Mouse (Mus musculus) lung, embryonic 14.5 days (tissue): Measurements from ENCODE around the gene 4930578C19Rik. TPM values are rescaled to one million over a fixed set of nuclear protein-coding genes. Genes with fewer than 3 reads are reported as not detected.
A peak's percentile ranks its signal among the peaks of the same experiment; 100 is the strongest.

Source experiments
- ATAC-seq: fragments of 200-750 bp; cut with Nextera tagmentation; 2 replicates; pipeline ENCODE4 v1.8.0; 2017; ENCODE audit warnings: mild to moderate bottlenecking, moderate TSS enrichment, moderate library complexity; ENCODE audit not compliant: insufficient read depth
- DNase-seq: peaks from one replicate; pipeline ENCODE4 v3.0.0-alpha.2; 2015
- H3K27ac ChIP-seq: fragments of 300-500 bp; sonication (generic); 2 replicates; pipeline ENCODE4 v1.5.1; 2014; ENCODE audit warnings: low read depth, mild to moderate bottlenecking, moderate library complexity
- H3K27me3 ChIP-seq: fragments of 300-500 bp; sonication (generic); 2 replicates; pipeline ENCODE4 v1.6.1; 2014; ENCODE audit warnings: low read length, control low read depth; ENCODE audit not compliant: insufficient read depth
- H3K36me3 ChIP-seq: fragments of 300-500 bp; sonication (generic); 2 replicates; pipeline ENCODE4 v1.6.1; 2014; ENCODE audit warnings: control low read depth; ENCODE audit not compliant: insufficient read depth
- H3K4me1 ChIP-seq: fragments of 300-500 bp; sonication (generic); 2 replicates; pipeline ENCODE4 v1.6.1; 2014; ENCODE audit warnings: antibody characterized with exemption, control low read depth; ENCODE audit not compliant: insufficient read depth
- H3K4me2 ChIP-seq: fragments of 300-500 bp; sonication (generic); 2 replicates; pipeline ENCODE4 v1.6.1; 2014; ENCODE audit warnings: mild to moderate bottlenecking
- H3K4me3 ChIP-seq: fragments of 300-500 bp; sonication (generic); 2 replicates; pipeline ENCODE4 v1.5.1; 2014; ENCODE audit warnings: low read depth, low read length
- H3K9ac ChIP-seq: fragments of 300-500 bp; sonication (generic); 2 replicates; pipeline ENCODE4 v1.6.1; 2014
- H3K9me3 ChIP-seq: fragments of 300-500 bp; sonication (generic); 2 replicates; pipeline ENCODE4 v1.6.1; 2016; ENCODE audit warnings: low read depth, low read length, control low read depth
- CTCF ChIP-seq: IDR thresholded peaks from 2 replicates; pipeline ENCODE4 v1.5.1; 2016; ENCODE audit warnings: antibody characterized with exemption, low read depth
- WGBS: fragments of 180-500 bp; shearing (Covaris S2); extraction: QIAGEN DNeasy Blood & Tissue Kit; methylation state at CpG from one replicate; pipeline ENCODE4 v1.1.7; 2014; 5-methylcytosine and 5-hydroxymethylcytosine counted together
- polyA plus RNA-seq: library from polyadenylated mRNA; unstranded; fragments of >200 nt; fragmentation: Nextera tagmentation; extraction: Ambion mirVana; gene quantifications from 2 replicates; pipeline ENCODE4 v1.2.1, GENCODE M21; 2014

Gene 4930578C19Rik
- 1.9 and 2.2 TPM in 2 replicates for polyA plus RNA-seq

DNA sequence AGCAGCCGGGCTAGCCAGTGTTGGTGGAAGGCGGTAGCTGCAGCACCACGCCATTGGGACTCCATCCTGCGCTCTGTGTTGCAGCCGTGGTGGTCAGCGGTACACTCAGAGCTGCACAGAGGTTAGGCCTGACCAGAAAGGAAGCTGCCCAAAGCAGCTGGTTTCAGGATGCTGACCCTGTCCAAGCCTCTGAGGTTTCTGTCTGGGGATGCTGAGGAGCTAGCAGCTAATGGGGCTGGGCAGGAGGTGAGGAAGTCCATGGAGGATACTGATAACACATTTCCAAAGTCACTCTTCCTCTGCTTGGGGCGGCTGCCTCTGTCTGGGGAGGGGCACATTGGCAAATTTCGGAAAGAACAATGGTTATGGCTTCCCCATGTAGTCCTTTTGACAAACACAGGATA, at the start of gene 4930578C19Rik:
TSS of gene 4930578C19Rik (minus strand) at position 200 of the 404 bp plus-strand sequence.
- Histone ChIP-seq H3K4me2 (no peak within 1 kb of the TSS), H3K9ac (no peak within 1 kb of the TSS), H3K27me3 (no peaks in the 10 kb centered on the region), H3K4me3 (peak within 1 kb of the TSS; percentile 11), H3K4me1 (no peaks in the 10 kb centered on the region), H3K9me3 (no peaks in the 10 kb centered on the region), H3K36me3 (no peaks in the 10 kb centered on the region), H3K27ac (no peak within 1 kb of the TSS)
- TF ChIP-seq CTCF, result no peak
- ATAC-seq, result peak; percentile 75; the same call in 1 of the 2 replicates
- DNase-seq, result peak; percentile 25
- 73% methylated on average over 8 of the region's 8 CpGs for WGBS

DNA sequence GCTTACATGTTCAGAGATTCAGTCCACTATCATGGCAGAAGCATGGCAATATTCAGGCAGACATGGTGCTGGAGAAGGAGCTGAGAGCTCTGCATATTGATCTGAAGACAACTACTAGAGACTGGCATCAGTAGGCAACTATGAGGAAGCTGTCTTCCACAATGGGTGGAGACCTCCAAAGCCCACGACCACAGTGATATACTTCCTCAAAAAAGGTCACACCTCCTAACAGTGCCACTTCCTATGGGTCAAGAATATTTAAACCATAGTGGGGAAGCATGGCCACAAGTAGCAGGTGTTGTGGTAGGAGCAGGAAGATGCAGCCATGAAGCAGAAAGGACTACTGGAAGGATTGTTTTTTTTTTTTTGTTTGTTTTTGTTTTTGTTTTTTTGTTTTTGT, 6.5 kb upstream of the 4930578C19Rik start:
- Histone ChIP-seq H3K27me3 (no peaks in the 10 kb centered on the region), H3K27ac (no peak overlapping the region), H3K9me3 (no peaks in the 10 kb centered on the region), H3K9ac (no peak overlapping the region), H3K4me1 (no peaks in the 10 kb centered on the region), H3K36me3 (no peaks in the 10 kb centered on the region), H3K4me2 (no peak overlapping the region), H3K4me3 (no peak overlapping the region)
- no peak for ATAC-seq
- 65% methylated on average over 1 of the region's 1 CpGs for WGBS
- DNase-seq, result no peak
- no peak for TF ChIP-seq CTCF

DNA sequence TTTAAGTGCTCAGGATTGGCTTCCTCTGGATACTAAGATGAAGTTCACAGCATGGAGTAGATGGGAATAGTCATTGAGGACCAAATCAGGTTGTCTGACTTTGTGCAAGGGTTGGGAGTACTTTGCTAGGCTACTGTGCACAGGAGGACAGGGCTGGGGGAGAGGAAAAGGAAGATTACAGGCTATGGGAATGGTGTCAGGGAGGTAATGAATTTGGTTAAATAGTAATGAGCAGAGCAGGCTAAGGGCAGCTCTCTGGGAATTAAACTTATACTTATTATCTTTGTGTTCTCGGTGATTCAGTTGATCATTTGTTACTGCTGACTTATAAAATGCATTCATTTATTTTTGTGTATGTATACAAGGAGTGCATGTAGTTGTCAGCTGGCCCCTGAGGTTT, 1.7 kb upstream of the 4930578C19Rik start:
- Histone ChIP-seq H3K9ac (no peak overlapping the region), H3K4me3 (no peak overlapping the region), H3K27me3 (no peaks in the 10 kb centered on the region), H3K27ac (no peak overlapping the region), H3K36me3 (no peaks in the 10 kb centered on the region), H3K9me3 (no peaks in the 10 kb centered on the region), H3K4me1 (no peaks in the 10 kb centered on the region), H3K4me2 (no peak overlapping the region)
- no peak for DNase-seq
- WGBS, result 54% methylated on average over 1 of the region's 1 CpGs
- TF ChIP-seq CTCF, result no peak
- ATAC-seq, result no peak

DNA sequence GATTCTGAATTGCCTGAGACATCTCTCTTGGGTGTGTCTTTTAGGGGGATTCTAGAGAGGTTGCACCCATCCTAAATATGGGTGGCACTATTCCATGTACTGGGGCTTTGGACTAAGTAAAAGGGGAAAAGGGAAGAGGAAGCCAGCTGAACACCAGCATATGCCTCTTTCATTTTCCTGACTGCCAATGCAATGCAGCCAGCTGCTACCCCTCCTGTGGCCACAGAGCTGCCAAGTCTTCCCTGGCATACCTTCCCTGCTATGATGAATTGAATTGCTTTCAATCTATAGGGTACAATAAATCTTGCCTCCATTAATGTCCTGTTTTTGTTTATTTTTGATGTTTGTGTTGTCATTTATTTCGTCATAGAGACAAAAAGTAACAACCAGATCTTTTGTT, 9.6 kb downstream of the 4930578C19Rik start:
- H3K27ac ChIP-seq, result no peak overlapping the region
- no peak overlapping the region for H3K4me2 ChIP-seq
- H3K4me3 ChIP-seq, result no peak overlapping the region
- no peak overlapping the region for H3K9ac ChIP-seq
- H3K9me3 ChIP-seq, result no peaks in the 10 kb centered on the region
- 39% methylated on average over 1 of the region's 1 CpGs for WGBS
- DNase-seq, result no peak
- no peaks in the 10 kb centered on the region for H3K4me1 ChIP-seq
- no peaks in the 10 kb centered on the region for H3K36me3 ChIP-seq
- no peak for ATAC-seq
- H3K27me3 ChIP-seq, result no peaks in the 10 kb centered on the region
- no peak for TF ChIP-seq CTCF

DNA sequence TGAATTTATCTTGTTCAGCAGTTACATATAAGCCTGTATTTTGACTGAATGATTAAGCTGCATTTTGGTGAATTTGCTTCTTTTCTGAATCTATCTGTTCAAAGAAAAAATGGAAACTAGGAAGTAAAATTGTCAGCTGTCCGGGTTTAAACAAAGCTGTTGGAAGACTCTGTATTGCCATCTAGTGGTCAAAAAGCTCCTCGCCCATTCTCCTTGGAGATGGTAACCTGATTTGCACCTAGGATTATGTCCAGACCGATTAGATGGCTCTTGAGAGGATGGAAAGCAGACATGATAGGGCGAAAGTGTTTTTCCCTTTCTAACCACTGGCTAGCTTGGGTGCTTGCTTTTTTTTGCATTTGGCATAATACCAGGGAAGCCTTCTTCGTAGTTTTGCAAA, 19.1 kb downstream of the 4930578C19Rik start:
- peak; percentile 88 for DNase-seq
- peak; percentile 71 for TF ChIP-seq CTCF
- Histone ChIP-seq H3K36me3 (no peaks in the 10 kb centered on the region), H3K9me3 (no peaks in the 10 kb centered on the region), H3K27me3 (no peaks in the 10 kb centered on the region), H3K4me1 (no peaks in the 10 kb centered on the region), H3K9ac (no peak overlapping the region), H3K4me2 (no peak overlapping the region), H3K4me3 (no peak overlapping the region), H3K27ac (no peak overlapping the region)
- ATAC-seq, result no peak
- 29% methylated on average over 5 of the region's 5 CpGs for WGBS

DNA sequence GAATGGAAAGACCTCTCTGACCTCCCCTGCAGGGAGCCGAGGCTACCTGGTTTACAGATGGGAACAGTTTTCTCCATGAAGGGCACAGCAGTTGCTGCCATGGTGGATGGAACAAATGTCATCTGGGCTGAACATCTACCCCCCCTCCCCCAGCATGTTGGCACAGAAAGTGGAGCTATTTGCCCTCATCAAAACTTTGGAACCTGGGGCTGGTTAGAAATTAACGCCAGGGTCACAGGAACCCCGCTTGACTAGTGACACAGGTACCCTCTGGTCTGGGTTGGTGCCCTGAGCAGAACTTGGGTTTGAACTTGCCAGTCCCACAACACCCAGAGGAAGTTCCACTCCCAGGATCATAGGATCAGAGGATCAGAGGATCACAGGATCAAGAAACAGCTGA, 35.7 kb downstream of the 4930578C19Rik start:
- WGBS, result 81% methylated on average over 3 of the region's 3 CpGs
- no peaks in the 10 kb centered on the region for H3K4me1 ChIP-seq

DNA sequence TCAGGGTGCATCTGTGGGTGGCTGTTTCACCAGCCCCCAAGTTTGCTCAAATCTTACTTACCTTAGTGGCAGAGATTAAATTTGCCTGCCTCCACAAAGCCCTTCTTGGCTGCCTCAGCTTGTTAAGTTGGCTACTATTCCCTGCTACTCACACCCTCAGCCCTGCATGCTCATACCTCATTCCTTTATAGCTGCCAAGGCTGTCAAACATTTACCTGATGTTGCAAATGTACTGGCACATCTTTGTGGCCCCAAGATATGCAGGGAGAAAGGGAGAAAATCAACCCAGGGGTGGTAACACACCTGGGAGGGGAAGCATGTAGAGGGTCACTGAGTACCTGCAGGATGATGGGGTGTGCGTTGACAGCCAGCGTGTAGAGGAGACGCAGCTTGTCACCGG, 38.0 kb downstream of the 4930578C19Rik start:
- H3K9ac ChIP-seq, result no peak overlapping the region
- H3K4me1 ChIP-seq, result no peaks in the 10 kb centered on the region
- ATAC-seq (no peak), DNase-seq (no peak)
- H3K9me3 ChIP-seq, result no peaks in the 10 kb centered on the region
- H3K4me3 ChIP-seq, result no peak overlapping the region
- no peaks in the 10 kb centered on the region for H3K36me3 ChIP-seq
- no peak overlapping the region for H3K27ac ChIP-seq
- H3K27me3 ChIP-seq, result no peaks in the 10 kb centered on the region
- no peak for TF ChIP-seq CTCF
- WGBS, result 89% methylated on average over 4 of the region's 4 CpGs
- no peak overlapping the region for H3K4me2 ChIP-seq

More for the DNA sequence above, 35.7 kb downstream of the 4930578C19Rik start:
- TF ChIP-seq CTCF, result no peak
- DNase-seq, result no peak
- H3K27me3 ChIP-seq, result no peaks in the 10 kb centered on the region
- ATAC-seq, result no peak
- no peak overlapping the region for H3K4me2 ChIP-seq
- H3K9me3 ChIP-seq, result no peaks in the 10 kb centered on the region
- H3K27ac ChIP-seq, result no peak overlapping the region
- H3K36me3 ChIP-seq, result no peaks in the 10 kb centered on the region
- no peak overlapping the region for H3K4me3 ChIP-seq
- no peak overlapping the region for H3K9ac ChIP-seq
